Mouse (Mus musculus) CD8-positive naive resting alpha-beta T cell, adult 2 months (primary cell): ENCODE results near the gene Nudt13.

Experiments
- DNase-seq, 2 experiments: peaks; one replicate each; pipeline ENCODE4 v3.0.0; 2022; ENCODE audit warnings: low read depth in 2 of 2, low spot score in 2 of 2

Gene Nudt13

DNA sequence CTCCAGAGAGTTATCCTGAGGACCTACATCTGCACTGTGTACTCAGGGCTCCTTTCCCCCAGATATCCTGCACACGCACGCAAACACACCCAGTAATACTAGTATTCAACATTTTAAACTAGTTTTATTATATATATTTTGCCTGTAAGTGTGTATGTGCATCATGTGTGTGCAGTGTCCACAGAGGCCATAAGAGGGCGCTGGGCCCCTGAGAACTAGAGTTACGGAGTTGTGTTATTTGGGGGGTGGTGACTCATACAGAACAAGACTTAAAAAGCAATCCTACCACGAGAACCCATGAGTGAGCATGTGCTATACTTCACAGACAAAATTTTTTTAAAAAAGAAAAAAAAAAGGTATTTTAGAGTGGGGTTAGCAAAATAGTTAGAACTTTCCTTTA, 44.9 kb downstream of the Nudt13 start:
- DNase-seq: no peak

- peak; percentile 6 to 39 for DNase-seq
Observed at GRCm38 (mm10) chr14:20340149-20340548, 45.7 kb downstream of the Nudt13 start.

DNA sequence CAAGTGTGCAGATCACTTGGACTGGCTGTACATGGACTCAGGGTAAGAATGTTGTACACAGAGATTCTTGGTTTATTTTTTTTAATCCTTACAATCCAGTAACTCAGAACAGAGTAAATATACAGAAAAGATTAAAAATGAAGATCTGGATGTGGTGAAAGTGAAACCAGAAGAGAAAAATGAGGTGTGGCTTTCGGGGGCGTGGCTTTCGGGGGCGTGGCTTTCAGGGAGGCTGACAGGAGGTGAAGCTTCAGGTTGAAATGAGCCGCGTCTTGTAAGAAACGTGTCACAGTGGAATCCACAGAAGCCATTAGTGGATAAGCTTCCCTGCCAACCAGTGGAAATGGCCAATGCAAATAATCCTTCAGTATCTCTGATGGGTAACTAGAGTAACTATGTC, 46.4 kb downstream of the Nudt13 start:
- no peak for DNase-seq

DNA sequence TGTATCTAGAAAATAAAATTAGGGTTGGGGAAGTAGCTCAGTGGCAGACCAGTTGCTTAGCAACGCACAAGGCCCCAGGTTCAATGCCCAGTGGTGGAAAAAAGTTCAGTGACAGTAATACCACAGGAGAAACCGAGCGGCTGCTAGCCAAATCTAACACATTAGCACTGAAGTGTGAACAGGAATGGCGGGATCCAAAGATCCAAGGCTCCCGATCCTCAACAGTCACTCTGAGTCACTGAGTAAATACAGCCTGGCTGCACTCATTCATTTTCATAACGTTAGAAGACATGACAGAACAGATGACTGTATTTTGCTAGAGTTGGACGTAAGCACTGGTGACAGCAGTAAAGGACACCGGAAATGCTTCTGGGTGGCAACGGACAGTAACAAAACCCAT, 51.4 kb downstream of the Nudt13 start:
- DNase-seq: no peak

DNA sequence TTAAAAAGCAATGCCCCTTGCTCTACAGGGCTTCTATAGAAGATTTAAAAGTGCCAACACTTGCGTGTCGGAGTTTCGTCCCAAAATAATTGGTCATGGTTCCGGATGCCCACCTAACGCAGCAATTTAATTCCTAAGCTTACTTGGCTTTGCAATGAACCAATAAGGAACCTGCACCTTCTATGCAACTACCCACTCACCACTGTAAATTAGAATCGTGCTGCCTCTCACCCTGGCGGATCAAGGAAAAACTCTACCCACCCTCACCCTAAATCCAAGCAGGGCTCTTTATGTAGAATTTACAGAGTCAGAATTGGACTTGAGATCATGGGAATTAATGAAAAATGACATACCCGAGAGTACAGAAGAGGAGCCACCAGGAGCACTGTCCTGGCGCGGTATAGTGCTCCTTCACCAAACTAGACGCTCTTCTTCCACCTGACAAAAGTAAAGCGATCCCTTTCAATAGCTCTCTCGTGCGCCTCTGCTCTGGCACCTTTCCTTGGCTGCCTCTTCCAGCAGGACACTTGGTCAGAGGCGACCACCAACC, 53.0 kb downstream of the Nudt13 start:
- no peak for DNase-seq

GRCm38 (mm10) chr14:20347991-20348541, 53.6 kb downstream of the Nudt13 start, which contains the start of the genes Ecd and Fam149b:
TSS of gene Ecd (minus strand) at chr14:20348121.
TSS of gene Fam149b (plus strand) at chr14:20348162.
- DNase-seq: peak; percentile 91

DNA sequence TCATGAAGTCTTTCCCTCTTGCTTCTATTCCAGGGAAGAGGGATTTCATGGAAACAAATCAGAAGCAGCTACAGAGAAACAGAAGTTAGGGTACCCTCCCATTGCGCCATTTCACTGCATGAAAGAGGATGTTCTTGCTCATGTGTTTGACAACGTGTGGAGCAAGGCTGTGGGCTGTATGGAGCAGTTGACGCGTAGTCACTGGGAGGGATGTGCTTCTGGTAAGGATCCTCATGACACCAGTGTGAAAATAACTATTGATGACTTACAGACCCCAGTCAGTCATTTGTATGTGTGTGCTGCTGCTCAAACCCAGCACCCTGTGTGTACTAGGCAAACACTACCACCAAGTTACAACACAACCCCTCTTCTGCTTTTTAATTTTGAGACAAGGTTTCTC, 68.7 kb downstream of the Nudt13 start:
- no peak for DNase-seq
